Mouse (Mus musculus): ENCODE data around the gene Bri3bp. TPM values are rescaled to one million over a fixed set of nuclear protein-coding genes. Genes with fewer than 3 reads are reported as not detected.

Gene Bri3bp
- 33.5 TPM for polyA plus RNA-seq (2017; shearing (Covaris generic))

DNA sequence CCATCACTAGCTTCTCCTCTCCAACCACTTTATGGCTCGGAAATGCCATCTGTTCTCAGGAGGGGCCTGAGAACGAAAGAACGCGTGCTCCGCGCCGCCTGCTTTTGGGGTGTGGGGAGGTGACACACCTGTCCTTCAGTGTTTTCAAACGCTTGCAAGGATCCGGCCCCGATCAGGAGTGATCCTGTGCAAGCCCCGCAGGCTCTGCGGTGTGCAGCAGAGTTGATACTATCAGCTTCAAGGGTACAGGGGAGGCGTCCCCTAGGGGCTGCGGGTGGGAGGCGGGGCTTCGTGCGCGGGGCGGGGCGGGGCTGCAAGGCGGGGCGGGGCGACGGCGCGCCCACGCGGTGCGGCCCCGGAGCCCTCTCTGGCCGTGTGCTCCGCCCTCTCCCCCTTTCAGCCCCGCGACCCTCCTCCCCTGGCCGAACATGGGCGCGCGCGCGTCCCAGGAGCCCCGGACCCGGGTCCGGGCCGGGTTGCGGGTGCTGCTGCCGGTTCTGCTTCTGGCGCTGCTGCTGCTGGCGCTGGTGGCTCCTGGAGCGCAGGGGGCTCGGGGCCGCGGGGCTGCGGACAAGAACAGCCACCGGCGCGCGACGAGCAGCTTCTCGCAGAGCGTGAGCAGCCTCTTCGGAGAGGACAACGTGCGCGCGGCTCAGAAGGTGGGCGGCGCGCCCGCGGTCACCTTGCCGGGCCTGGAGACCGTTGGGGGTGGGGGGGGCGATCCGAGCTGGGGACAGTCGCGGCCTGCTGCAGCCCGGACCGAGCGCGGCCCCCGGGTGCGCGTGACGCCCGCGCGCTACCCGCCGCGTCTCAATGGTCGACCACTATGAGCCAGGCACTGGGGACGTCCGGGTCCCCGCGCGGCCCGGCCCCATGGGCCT lies at the start of gene Bri3bp:
Gene Bri3bp, plus strand, starts transcription at position 335 of the 881 bp plus-strand sequence.

DNA sequence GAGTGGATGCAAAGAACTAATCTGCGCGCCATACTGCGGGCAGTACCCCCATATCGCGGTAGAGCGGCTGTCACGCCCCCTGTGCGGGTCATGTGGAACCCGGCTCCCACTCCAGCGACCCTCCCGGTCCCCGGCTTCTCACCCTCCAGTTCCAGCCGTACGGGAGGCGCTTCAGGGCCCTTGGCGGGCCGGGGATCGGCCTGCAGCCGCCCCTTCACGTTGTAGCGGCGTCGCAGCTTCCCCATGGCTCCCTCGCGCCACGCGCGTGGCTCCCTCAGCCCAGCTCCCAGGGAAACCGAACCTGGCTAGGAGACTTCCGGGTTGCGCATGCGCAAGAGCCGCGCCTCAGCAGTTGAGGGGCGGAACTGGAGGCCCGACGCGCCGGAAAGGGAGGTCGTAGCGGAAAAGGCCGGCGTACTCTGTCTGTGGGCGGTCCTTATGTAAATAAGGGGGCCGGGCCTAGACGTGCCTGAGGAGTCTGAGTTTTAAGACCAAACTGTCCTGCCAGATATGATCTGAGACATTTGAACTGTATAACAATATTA lies 7.5 kb upstream of the Bri3bp start, which contains the start of gene Dhx37:
Gene Dhx37, minus strand, starts transcription at position 329 of the 545 bp plus-strand sequence.

DNA sequence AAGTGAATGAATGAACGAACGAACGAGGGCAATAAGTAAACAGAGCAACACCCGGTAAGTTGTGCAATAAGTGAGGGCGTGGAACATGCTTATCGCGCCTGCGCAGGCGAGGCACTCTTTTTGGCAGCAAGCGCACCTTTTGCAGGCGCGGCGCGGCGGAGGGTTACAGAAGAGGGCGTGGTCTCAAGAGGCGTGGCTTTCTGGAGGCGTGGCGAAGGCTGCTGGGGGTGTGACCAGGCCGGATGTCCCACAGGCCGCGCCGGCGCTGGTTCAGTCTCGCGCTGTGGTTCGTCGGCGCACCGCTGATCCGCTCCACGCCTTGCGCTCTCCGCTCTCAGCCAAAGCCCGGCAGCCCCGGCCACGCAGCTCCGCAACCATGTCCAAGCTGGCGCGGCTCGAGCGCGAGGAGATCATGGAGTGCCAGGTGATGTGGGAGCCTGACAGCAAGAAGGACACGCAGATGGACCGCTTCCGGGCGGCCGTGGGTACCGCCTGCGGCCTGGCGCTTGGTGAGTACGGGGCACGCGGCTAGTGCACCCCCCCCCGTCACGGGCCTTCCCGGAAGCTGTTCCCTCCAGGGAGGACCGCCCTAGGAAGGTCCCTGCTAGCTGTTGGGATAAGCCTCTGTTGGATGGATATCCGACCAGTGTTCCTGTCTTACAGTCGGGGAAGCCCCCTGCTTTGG lies 34.4 kb downstream of the Bri3bp start, which contains the start of gene Aacs:
Gene Aacs, plus strand, starts transcription at position 214 of the 685 bp plus-strand sequence.

Other genes with a start within 250 kb of the Bri3bp start
- 15.6 TPM for gene Scarb1, start 100.5 kb upstream of the Bri3bp start, polyA plus RNA-seq (2017; shearing (Covaris generic))
- 3.5 TPM for gene Gm10382, start 52.2 kb upstream of the Bri3bp start, polyA plus RNA-seq (2017; shearing (Covaris generic))
- gene Ubc, start 51.4 kb upstream of the Bri3bp start, polyA plus RNA-seq (2017; shearing (Covaris generic)): 1,146 TPM
- 22.6 TPM for gene Dhx37, start 7.4 kb upstream of the Bri3bp start, polyA plus RNA-seq (2017; shearing (Covaris generic))
- gene Aacs, start 34.2 kb downstream of the Bri3bp start, polyA plus RNA-seq (2017; shearing (Covaris generic)): 43.7 TPM
- gene Tmem132b, start 90.2 kb downstream of the Bri3bp start, polyA plus RNA-seq (2017; shearing (Covaris generic)): 0.25 TPM